Mouse (Mus musculus) 416B (cell line): ENCODE data around the gene Gpc6.

Experiments used
- DNase-seq: peaks from one replicate; pipeline ENCODE4 v3.0.0; 2011; ENCODE audit warnings: low read depth

Gene Gpc6

DNA sequence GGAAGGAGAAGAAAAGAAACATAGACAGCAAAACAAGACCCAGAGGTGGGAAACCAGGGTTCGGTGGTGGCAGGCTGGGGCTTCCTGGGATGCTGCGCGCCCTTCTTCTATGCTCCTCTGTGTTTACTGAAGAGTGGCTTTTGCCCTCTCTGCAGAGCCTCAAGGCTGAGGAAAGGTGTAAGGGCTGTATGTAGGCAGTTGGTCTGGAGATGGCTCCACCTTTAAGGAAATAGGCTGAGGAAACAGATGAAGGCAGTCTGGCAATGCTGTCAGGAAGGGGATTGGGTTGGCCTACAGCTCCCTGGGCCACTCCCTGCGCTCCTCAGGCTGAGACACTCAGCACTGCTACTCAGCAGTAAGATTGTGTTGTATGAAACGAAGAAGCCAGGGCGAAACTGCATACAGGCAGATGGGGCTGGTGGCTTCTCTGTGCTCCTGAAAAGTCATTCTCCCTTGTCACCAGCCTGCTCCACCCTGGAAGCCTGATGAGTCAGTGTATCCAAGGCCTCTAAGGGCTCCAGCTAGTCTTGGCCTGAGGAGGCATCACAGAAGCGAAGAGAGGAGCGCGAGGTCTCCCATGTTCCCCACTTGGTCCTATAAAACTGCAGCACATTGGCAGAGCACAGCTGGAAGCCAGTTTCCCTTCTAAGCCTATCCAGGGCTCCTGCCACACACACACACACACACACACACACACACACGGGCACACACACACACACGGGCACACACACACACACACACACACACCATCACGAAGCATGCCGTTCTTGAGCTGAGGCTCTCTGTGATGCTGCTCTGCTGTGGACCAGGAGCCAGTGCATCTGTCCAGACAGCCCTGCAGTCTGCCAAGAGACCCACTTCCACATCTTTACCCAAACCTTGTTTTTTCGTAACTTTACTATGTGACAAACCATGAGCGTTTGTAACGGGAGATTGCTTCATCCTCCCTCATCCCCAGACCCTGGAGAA lies 1006.0 kb downstream of the Gpc6 start:
- no peak for DNase-seq

DNA sequence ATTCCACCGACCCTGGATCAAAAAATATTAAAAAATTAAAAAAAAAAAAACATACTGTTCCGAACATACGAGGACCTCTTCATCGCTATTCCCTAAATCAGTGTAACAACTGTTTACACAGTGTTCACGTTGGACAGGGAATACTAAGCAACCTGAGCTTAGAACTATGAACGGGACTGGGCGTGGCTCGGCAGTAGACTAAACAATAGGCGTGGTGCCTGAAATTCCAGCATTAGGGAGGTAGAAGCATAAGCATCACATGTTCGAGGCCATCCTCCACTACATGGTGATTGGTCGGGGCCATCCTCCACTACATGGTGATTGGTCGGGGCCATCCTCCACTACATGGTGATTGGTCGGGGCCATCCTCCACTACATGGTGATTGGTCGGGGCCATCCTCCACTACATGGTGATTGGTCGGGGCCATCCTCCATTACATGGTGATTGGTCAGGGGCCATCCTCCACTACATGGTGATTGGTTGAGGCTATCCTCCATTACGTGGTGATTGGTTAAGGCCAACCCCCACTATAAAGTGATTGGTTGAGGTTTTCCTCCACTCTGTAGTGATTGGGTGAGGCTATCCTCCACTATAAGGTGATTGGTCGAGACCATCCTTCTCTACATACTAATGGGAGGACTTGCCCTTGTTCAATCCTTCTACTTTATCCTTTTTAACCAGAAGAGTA lies 1007.2 kb downstream of the Gpc6 start:
- DNase-seq, result no peak

DNA sequence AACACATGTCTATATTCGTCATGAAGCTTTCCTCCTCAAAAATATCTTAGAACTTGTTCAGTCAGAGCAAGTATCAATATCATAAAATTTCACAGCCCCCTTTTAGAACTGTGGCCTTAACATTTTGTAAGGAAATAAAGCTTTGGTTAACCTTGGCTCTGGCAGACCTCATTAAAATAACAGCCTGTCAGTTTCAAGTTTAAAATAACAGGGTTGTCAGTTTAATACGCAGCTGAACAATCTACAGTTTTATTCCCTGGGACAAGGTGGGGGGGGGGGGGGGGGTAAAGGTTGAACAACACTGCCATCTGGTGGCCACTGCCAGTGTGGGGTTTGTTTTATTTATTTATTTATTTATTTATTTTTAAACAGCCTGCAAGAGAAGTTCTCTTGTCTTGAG lies 1013.4 kb downstream of the Gpc6 start:
- peak; percentile 12 for DNase-seq

DNA sequence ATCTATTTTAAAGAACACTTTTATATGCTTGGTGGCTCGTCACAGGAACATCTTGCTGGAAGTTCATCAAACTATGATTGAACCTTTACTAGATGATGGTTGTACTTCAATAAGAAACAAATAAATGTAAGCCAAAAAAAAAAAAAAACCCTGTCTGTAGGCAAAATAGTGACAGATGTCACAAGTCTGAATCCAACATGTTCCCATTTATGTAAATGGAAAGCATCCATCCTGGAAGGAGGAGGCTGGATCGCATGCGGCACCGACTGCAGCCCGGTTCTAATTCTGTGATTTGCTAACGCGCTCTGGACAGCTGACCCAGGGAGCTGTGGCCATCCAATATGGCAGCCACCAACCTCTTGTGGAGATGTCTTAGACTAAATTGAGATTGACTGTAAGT lies 1014.4 kb downstream of the Gpc6 start:
- no peak for DNase-seq

DNA sequence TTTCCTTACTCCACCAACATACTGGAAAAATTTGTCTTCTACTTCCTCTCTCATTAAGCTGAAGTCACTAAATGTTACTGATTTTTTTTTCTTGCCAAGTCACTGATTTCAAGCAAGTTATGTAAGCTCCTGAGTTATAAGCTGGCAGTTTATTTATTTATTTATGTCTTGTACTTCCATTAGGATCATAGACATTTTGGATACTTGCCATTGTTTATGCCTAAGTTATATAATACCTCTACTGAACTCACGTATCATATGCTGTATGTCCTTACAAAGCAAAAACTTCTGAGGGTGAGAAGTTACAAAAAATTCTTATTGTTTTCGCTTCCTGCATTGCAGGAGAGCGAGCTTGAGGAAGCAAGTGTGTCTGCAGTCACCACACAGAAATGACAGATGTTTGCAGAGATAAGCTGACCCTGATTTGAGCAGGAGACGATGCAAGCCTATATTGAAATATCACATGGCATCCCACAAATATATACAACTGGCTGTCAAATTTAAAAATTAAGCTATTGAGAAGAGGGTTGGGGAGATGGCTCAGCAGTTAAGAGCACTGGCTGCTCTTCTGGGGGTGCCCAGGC lies 1020.9 kb downstream of the Gpc6 start:
- DNase-seq, result no peak

DNA sequence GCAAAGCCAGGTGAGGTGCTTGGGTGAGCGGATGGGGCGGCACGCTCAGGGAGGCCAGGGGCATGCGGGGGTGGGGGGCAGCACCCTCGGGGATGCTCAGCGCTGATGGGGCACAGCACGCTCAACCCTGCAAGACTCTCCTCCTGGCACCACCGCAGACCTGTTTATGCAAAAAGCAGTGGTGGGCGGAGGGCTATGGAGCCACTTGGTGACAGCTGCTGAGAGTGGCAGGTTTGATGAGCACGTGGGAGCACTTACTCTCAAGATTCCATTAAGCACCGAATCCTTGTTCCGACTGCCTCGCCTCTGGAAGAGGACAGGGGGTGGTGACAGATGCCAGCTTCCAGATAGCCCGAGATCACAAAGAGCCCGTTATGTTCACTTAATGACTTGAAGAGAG lies 1026.2 kb downstream of the Gpc6 start:
- DNase-seq, result no peak

DNA sequence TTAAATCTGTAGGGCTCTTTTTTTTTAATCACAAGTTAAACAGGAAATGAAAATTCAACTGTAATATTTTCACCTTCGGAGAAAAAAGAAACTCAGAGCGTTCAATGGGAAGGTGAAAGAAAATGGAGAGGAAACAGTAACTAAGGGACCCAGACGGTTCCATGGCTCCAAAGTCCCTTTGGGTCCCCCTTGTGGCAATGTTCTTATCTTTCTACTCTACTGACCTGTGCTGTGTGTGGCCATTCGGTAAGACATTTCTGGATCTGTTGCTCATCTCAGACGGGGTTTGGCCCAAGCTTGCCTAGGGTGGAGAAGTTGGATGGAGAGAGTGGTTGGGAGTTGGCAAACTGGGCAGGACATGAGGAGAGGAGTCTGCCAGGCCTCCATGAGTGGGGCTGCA lies 1026.6 kb downstream of the Gpc6 start:
- DNase-seq, result no peak

DNA sequence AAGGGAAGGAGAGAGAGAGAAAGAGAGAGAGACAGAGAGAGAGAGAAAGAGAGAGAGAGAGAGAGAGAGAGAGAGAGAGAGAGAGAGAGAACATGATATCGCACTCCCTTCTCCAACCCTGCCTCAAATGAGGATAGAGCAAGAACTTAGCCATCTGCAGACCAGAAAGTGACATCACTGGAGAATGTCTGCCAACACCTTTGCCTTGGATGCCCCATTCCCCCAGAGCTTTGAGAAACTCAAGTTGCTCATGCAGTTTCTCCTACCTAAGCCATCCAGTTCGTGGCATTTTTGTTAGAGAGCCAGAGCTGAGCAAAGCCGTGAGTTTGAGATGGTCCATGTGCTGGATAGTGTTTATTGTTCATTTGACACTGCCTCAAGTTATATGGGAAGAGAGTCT lies 1030.9 kb downstream of the Gpc6 start:
- DNase-seq, result no peak

DNA sequence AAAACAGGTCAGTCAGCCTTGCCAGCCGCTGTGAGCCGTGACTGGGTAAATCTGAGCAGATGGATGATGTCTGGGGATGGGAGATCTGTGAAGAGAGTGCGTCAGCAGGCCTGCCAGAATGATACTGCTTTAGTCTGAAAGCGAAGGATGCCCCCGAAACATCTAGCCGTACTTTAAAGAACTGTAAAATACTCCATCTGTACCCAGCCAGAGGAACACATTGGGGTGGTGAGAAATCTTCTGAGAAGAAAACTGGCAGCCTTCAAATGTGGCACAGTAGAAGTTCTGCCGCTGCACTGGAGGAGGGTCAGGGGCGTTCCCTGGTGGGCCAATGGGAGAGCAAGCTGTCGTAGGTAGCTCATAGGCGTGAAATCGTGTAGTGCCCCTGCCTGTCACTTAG lies 1033.3 kb downstream of the Gpc6 start:
- no peak for DNase-seq

DNA sequence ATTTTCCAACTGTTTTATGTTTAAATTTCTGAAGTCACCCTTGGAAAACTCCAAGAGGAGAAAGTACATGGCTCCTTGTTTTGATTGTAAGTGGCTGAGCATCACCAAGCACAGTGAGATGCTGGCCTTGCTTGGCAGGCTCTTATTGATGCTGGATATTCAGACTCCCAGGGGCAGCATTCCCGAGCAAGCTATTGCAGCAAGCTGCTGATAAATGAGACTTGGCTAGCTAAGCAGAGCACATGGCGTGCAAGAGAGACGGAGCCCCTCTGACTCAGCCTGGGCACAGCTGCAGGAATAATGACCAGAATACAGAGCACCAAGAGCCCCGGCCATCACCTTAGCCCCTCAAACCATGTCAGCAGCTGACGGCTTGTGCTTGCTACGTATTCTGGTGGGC lies 1036.2 kb downstream of the Gpc6 start:
- no peak for DNase-seq

DNA sequence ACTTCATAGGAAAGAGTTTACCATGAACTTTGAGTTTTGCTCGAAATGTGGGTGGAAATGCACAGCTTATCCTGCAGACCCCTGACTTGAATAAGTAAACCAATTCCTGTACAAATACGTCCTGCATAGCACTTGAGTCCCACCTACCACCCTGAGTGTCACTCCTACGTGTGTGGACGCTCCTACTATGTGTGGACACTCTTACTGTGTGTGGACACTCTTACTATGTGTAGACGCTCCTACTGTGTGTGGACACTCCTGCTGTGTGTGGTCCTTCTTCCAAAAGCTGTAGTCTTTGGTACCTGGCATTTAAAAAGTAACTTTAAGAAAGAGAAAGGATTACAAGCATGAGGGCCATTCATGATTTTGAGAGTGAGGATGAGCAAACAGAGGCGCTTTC lies 1036.7 kb downstream of the Gpc6 start:
- DNase-seq, result no peak

DNA sequence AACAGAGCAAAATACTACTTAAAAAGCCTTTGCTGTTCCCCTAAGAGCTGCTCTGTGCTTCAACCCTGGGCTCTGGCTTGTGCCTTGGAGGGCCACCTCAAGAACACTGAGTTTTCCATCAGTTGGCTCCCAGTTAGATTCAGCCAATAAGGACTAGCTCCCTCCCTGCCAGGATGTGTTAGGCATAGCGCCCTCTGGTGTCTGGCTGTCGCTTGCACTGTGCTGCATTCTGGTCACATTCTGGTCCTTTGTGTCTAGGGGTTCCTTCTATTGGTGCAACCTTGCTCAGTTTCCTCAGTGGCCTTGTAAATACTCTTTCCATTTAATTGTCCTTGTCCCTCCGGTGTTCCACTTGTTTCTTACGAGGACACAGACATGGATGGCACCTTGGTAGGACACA lies 1037.3 kb downstream of the Gpc6 start:
- no peak for DNase-seq

DNA sequence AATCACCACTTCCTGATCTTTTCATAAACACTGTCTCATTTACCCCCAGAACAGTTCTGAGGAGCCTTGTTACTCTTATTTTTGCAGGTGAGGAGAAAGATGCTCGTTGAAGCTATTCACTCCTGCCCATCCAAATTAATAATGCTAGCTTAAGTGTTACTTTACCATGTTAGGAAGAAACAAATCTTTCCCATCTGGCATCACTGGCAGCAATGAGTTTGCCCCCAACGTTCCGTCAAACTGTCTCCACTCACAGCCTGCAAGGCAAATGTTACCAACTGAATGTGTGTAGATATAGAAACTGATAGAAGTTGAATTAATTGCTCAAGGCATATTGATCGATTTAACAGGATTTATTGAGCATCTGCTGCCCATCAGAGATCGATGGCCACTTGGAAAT lies 1047.5 kb downstream of the Gpc6 start:
- DNase-seq, result no peak

DNA sequence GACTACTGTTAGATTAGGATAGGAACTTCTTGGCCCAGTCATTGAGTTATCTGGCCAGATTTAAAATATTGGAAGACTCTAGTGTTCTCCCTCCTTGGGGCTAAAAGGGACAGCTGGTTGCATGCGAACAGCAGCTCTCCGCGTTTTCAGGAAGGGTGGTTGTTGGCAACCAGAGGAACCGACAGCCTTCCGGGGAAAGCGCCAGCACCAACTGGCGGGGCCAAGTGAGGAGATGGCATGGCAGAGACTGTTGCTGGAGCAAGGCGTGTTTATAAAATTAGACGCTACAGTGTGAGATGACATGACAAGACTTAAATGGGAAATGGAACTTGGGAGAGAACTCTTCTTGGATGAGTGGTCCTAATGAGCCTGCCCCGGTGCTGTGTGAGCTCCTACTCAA lies 1056.4 kb downstream of the Gpc6 start:
- no peak for DNase-seq

DNA sequence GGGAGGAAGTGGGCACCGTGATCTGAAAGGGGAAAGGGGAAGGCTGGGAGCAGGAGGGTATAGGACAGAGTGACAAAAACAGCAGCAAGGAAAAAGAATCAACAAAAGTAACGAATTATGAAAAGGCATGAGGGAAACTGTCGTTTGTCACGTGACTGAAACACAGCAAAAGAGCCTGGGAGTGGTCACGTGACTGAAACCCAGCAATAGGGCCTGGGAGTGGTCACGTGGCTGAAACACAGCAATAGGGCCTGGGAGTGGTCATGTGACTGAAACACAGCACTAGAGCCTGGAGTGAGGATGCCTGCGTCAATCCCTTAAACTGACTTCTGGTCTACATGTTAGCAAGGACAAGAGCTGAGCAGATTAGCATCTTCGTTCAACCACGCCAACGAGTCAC lies 1063.3 kb downstream of the Gpc6 start:
- DNase-seq, result no peak

DNA sequence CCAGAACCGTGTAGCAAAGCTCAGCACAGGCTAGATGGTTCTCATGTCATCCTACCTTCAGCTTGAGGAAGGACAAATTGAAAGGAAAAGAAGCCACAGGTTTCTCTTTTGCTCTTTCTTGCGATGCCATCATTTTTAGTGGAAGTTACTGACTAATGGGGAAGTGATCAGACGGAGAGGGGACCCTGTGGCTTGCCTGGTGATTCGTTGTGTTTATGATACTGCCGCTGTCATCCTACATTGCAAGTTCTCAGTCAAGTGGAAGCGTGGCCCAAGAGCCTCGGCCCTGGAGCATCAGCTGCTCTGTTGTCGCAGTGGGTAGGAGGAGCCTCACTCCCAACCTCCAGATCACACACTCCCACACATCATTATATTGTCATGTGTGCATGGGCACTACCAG lies 1065.1 kb downstream of the Gpc6 start:
- DNase-seq, result no peak

DNA sequence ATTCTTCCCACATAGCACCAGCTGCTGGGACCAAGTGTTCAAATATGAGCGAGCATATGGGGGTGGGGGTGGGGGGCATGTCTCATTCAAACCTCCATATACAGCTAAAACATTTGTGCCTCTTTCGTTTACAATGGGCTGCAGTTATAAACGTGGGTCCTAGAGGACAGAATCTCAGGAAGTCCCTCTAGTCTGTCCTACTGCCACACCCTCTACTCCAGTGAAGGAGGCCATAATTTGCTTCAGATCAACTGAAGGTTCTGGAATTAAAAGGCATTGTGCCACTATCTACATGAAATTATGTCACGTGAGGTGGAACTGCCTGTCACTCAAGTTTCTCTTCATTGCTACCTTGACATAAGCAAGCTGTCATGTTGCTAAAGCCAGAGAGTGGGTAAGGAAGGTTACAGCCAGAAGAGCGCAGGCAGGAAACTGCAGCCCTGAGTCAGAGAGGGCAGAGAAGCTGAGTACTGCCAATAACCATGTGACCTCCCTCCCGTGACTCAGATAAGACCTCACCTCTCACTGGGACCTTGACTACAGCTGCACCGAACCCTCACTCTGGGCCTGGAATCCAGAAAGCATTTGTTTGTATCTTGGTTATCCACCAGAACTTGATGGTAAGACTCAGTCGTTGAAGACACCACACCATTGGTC lies 1067.6 kb downstream of the Gpc6 start:
- DNase-seq, result no peak

DNA sequence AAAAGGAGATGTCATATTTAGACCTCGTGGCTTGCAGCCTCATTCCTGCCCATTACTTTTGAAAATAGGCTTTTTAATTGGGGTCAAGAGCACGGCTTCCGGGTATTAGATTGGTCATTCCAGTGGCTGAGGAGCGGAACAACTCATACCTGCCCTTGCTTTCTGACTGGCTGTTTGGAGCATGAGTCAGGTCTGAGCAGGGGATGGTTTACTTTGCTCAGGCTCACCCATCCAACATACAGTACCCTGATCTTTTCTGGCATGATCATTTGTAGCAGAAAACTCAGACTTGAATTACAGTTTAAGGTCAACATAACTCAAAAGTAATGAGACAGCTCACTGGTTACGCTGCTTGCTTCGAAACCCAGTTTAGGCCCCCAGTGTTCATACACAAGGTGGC lies 1068.7 kb downstream of the Gpc6 start:
- DNase-seq, result no peak

DNA sequence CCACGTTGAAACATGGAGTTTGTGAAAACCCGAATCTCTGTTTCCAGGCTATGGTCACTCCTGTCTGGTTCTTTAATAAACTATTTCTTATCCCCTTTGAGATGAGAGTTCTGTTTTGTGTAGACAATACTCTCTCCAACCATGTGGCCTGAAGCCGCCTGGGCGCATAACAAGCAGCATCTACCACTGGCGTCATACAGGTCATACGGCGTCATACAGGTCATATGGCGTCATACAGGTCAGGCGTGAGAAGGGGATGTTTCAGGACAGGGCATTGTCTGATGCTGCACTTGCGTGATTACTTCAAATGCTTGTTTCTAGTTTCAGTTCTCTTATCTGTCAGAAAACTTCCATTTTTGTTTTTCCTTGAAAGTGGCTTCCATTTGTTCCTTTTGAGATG lies 1079.3 kb downstream of the Gpc6 start:
- DNase-seq, result no peak

DNA sequence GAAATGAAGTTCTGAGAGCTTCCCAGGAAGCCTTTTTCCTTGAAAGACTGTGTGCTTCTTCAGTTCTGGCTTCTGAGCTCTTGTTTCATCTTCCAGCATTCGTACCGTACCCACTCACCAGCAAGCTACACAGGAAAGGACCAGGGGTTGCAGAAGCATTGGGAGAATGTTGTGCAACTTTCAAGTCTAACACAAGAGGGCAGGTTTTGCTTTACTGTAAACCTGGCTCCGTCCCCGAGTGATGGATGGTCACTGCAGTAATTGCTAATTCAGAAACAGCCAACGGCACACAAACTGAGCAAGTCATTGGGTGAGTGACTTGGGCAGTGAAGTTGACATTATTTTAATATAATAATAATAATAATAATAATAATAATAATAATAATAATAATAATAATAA lies 1080.6 kb downstream of the Gpc6 start:
- peak; percentile 18 for DNase-seq

DNA sequence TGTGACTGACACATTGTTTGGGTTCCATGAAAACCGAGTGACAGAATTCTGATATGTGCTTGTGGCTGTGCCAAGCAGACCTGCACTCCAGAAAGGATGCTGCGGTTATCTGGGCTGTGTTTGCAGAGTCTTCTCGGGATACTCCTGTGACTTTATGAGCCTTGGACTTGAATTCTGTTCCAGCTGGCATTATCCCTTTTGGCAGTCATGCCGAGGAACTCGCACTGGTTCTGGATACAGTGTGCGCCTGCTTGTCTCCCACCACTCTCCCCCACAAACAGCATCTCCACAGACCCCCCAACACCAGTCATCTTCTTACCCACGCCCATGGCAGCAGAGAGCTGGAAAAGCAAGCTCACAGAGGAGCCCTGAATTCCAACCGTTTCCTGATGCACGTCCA lies 1084.4 kb downstream of the Gpc6 start:
- no peak for DNase-seq

DNA sequence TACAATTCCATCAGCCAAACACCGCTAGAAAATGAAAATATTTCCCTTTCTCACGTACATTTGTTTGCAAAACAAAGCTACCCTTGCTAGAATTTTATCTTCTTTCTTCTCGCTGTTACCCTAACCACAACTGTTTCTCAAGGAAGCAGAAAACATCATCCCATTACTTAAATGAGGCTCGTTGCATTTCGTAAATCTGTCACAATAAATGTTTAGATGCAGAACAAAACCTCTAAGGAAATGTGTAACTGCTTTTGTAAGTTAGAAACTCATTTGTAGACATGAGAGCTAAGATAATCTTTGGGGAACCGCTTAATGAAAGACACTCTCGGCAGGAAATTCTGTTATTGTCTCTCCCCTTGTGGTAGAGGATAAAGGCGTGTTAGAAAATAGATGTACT lies 1088.1 kb downstream of the Gpc6 start:
- DNase-seq, result no peak

DNA sequence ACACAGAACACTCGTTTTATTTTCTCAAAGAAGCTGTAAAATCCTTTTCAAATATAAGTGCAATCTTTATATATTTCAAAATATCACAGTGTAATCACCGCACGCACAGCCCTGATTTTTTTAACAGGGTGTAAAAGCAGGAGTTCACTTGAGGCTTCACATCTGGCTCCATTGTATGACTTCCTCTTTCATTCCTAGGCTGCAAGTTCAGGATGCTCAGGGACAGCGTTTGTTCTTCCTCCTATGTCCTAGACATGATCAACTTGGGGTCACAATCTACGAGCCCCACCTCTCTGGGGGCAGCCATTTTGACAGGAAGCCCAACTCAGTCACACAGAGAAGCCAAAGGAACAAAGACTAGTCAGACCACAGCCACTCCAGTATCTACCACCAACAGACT lies 1094.2 kb downstream of the Gpc6 start:
- no peak for DNase-seq
